ENCODE assay signal across 11 mouse cellular contexts in the genomic region with DNA sequence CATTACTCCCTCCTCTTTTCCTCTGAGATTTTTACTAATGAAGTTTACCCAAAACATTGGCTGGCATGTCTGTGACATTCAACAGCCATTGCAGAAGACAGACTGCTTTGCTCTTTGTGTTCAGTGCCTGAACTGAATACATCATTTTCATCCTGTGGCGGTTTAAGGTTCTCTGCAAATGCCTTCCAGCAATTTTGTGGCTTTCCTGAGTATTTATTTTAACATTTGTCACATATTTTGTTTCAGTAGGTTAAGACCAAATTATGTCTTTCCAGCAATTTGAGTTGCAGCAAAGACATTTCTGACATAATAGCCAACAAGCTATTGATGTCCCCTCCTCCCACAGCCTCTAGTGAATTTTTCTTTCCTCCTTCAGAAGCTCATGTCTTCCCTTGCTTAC.
"Had no signal": no experiment of that assay in that cellular context is flagged by ENCODE, and none has a peak within 500 bp of the region (broad histone marks: within the 10 kb centered on the region; RNA-seq: fewer than 3 reads in every experiment).

No protein-coding gene starts in this region.

- DNase-seq: lung, adult 18-20 months; lung, embryonic 14.5 days; lung, postnatal 10 days; right cerebral cortex, postnatal 25 days; right cerebral cortex, postnatal 4 days; spleen, adult 18-20 months; thymus, adult 18-20 months; thymus, postnatal 25 days; thymus, postnatal 4 days had no signal

- ATAC-seq: midbrain, embryonic 13.5 days; midbrain, embryonic 15.5 days had no signal
